Mouse (Mus musculus) mammary gland, adult 2 months (tissue): Measurements from ENCODE around the gene Olfr549. TPM values are rescaled to one million over a fixed set of nuclear protein-coding genes. Genes with fewer than 3 reads are reported as not detected.

ENCODE experiments used
- polyA plus RNA-seq: library from polyadenylated mRNA; depleted of rRNA; stranded (reverse); fragments of >200 nt; gene quantifications from 2 replicates; pipeline ENCODE4 v1.2.3, GENCODE M21; 2012; ENCODE audit warnings: low replicate concordance; rRNA removed

The Olfr549 gene
- not detected in 2 replicates for polyA plus RNA-seq

GRCm38 (mm10) chr7:102549570-102549969 is at the start of gene Olfr549:
Gene Olfr549 (plus strand): TSS chr7:102549870.

GRCm38 (mm10) chr7:102534449-102534848 is 15.2 kb upstream of the Olfr549 start, which contains the start of gene Olfr547:
Gene Olfr547 (plus strand): TSS chr7:102534749.

GRCm38 (mm10) chr7:102540596-102540995 is 9.1 kb upstream of the Olfr549 start, which contains the start of gene Olfr548-ps1:
Gene Olfr548-ps1 (plus strand): TSS chr7:102540896.

GRCm38 (mm10) chr7:102564999-102565997 is 15.6 kb downstream of the Olfr549 start, which contains the start of gene Trim21:
Gene Trim21 (minus strand): TSS chr7:102565486.

GRCm38 (mm10) chr7:102571142-102571541 is 21.5 kb downstream of the Olfr549 start, which contains the start of gene Olfr550:
Gene Olfr550 (plus strand): TSS chr7:102571442.

GRCm38 (mm10) chr7:102591786-102592185 is 42.1 kb downstream of the Olfr549 start, which contains the start of gene Olfr551:
Gene Olfr551 (minus strand): TSS chr7:102591886.

GRCm38 (mm10) chr7:102597378-102598031 is 47.8 kb downstream of the Olfr549 start, which contains the start of gene Olfr552:
Gene Olfr552 (plus strand): TSS chr7:102597770.

Other genes starting within 250 kb of the Olfr549 start
- gene Rrm1, start 108.2 kb upstream of the Olfr549 start, polyA plus RNA-seq = 4.9 and 10.0 TPM in 2 replicates
- not detected in 2 replicates for gene Olfr543, start 68.2 kb upstream of the Olfr549 start, polyA plus RNA-seq
- gene Olfr544, start 61.6 kb upstream of the Olfr549 start, polyA plus RNA-seq = not detected in 2 replicates
- not detected in 2 replicates for gene Olfr545, start 50.3 kb upstream of the Olfr549 start, polyA plus RNA-seq
- not detected in 2 replicates for gene Olfr547, start 15.1 kb upstream of the Olfr549 start, polyA plus RNA-seq
- not detected in 2 replicates for gene Olfr548-ps1, start 9.0 kb upstream of the Olfr549 start, polyA plus RNA-seq
- 6.6 and 12.9 TPM in 2 replicates for gene Trim21, start 15.6 kb downstream of the Olfr549 start, polyA plus RNA-seq
- gene Olfr550, start 21.6 kb downstream of the Olfr549 start, polyA plus RNA-seq = 0.78 and 0.91 TPM in 2 replicates
- not detected in 2 replicates for gene Olfr551, start 42.0 kb downstream of the Olfr549 start, polyA plus RNA-seq
- gene Olfr552, start 47.9 kb downstream of the Olfr549 start, polyA plus RNA-seq = not detected in 2 replicates
- not detected in 2 replicates for gene Olfr553, start 68.3 kb downstream of the Olfr549 start, polyA plus RNA-seq
- not detected in 2 replicates for gene Olfr554, start 88.6 kb downstream of the Olfr549 start, polyA plus RNA-seq
- not detected in 2 replicates for gene Olfr555, start 109.0 kb downstream of the Olfr549 start, polyA plus RNA-seq
- not detected in 2 replicates for gene Olfr556, start 115.0 kb downstream of the Olfr549 start, polyA plus RNA-seq
- 23.8 and 50.9 TPM in 2 replicates for gene Trim68, start 137.5 kb downstream of the Olfr549 start, polyA plus RNA-seq
- not detected in 2 replicates for gene Olfr557, start 146.0 kb downstream of the Olfr549 start, polyA plus RNA-seq
- 2.3 and 6.1 TPM in 2 replicates for gene Olfr558, start 152.3 kb downstream of the Olfr549 start, polyA plus RNA-seq
- 0.33 TPM in 1 of 2 replicates, not detected in the other for gene Olfr33, start 169.2 kb downstream of the Olfr549 start, polyA plus RNA-seq
- gene Olfr559, start 177.6 kb downstream of the Olfr549 start, polyA plus RNA-seq = not detected in 2 replicates
- 0.09 TPM in 1 of 2 replicates, not detected in the other for gene Olfr560, start 209.5 kb downstream of the Olfr549 start, polyA plus RNA-seq
- 3.2 and 8.0 TPM in 2 replicates for gene Olfr78, start 209.6 kb downstream of the Olfr549 start, polyA plus RNA-seq
- 0.11 TPM in 1 of 2 replicates, not detected in the other for gene Olfr561, start 221.4 kb downstream of the Olfr549 start, polyA plus RNA-seq